Mouse (Mus musculus): Measurements from ENCODE around the gene Kdm4b.

Gene Kdm4b

GRCm38 (mm10) chr17:56424726-56425583 lies 99.1 kb downstream of the Kdm4b start:
- DNase-seq (ENCODE audit: extremely low read depth, insufficient read length, low spot score): no peak

DNA sequence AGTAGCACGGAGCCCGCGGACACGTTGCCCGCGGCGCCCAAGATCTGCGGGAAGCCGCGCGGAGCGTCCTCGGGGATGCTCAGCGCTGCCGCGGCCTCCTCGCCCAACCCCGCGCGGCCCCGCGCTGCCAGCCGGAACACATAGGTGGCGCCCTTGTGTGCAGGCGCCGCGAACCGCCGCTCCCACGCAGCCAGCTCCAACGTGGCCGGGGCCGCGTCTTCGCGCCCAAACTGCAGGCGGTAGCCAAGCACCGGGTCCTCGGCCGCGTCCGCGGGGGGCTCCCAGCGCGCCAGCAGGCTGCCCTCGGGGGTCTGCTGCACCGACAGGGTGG lies 99.7 kb downstream of the Kdm4b start:
- no peak for DNase-seq (ENCODE audit: extremely low read depth, insufficient read length, low spot score)

GRCm38 (mm10) chr17:56425941-56426340 lies 100.1 kb downstream of the Kdm4b start:
- DNase-seq (ENCODE audit: extremely low read depth, insufficient read length, low spot score): no peak

GRCm38 (mm10) chr17:56427857-56428256 lies 102.0 kb downstream of the Kdm4b start:
- no peak for DNase-seq (ENCODE audit: extremely low read depth, insufficient read length, low spot score)

DNA sequence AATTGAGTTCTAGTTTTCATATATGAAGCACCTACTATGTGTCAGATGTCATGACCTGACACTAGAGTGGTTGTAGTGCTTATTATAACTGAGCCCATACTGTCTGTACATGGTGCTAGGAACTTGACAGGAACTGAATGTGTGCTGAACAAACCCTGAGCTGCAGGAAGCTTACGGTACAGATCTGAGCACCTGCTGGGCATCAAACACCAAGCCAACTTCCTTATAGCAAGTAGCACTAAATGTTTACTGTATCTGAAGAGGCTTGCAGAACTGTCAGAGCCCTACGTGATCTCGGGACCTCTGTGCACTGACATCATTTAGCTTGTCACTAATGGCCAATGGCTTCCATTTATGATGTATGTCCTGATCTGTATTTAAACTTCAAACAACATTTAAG lies 105.7 kb downstream of the Kdm4b start:
- DNase-seq (ENCODE audit: extremely low read depth, insufficient read length, low spot score): no peak

DNA sequence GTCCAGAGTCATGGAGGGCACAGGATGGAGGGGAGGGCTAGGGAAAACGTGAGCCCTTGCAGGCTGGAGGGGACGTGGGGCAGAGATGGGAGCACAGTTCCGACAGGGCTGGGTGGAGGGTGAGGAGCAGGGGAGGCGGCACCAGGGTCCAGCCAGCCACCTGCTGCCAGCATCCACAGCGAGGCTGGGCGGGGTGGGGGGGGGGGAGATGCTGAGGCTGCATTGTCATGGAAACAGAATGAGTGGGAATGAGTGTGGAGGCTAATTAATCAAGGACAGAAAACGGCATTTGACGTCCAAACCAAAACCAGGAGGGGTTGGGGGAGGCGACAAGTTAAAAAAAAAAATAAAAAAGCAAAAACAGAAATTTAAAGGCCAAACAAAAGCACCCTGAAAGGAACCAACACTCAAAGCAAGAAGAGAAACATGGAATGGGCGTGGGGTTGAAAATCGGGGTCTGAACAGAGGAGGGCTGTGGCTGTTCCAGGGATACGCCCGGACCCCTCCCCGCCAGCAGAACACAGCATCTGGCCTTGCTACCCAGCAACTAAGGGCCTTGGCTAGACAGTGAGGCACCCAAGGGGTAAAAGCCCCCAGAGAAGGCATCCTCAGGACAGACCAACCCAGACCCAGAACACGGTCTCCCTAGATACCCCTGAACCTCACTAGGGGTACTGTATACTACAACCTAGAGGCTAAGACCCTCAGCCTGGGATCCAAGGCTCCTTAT lies 114.0 kb downstream of the Kdm4b start:
- no peak for DNase-seq (ENCODE audit: extremely low read depth, insufficient read length, low spot score)

- DNase-seq (ENCODE audit: extremely low read depth, insufficient read length, low spot score): no peak
These were observed 116.5 kb downstream of the Kdm4b start for GRCm38 (mm10) chr17:56442316-56442715.

GRCm38 (mm10) chr17:56443341-56443795 lies 117.5 kb downstream of the Kdm4b start:
- DNase-seq (ENCODE audit: extremely low read depth, insufficient read length, low spot score): no peak

DNA sequence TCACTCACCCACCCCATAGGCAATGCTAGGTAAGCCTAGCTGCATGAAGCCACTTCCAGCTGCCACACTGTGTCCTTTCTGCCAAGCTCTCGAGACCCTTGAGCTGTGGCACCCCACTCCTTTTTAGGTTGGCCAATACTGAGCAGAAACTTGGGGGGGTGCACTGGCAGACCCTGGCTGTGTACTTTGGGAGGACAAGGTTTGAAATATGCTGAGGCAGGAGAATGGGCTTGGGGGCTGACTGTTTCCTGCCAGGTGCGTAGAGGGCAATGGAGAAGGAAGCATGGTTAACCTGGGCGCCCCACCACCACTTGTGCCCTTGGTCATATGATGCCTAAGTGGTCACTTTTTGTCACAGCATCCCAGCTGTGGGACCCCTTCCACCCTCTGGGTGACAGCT lies 118.9 kb downstream of the Kdm4b start:
- no peak for DNase-seq (ENCODE audit: extremely low read depth, insufficient read length, low spot score)

DNA sequence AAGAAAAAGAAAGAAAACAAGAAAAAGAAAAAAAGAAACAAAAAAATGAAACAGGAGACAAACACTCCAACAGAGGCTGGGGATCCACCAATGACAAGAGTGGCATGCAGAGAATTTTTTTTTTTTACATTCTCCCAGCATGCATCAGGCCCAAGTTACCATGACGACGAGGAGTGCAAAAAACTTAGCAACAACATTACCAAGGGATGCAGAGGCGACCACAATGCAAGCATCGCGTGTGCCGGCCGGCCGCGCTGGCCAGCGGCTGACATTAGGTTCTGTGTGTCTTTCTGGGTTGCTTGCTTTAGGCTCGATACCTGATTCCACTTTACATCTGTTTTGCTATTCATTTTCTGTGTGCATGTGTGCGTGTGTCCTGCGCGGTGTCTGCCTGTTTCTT lies 119.5 kb downstream of the Kdm4b start:
- DNase-seq (ENCODE audit: extremely low read depth, insufficient read length, low spot score): no peak

DNA sequence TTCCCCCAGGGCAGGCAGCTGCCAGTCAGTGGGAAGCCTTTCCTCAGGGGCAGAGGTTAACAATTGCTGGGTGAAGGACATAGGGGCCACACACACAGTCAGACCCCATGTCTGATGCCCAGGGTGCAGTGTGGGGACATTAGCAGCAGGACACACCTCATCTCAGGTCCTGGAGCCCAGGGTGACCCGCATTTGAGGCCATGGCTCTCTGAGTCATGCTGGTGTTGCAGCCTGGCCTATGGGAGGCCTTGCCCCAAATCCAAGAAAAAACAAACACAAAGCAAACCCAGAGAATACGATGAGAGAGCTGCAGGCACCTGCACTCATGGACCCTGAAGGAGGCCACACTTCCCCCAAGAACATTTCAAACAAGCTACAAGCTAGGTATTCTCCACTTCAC lies 121.9 kb downstream of the Kdm4b start:
- DNase-seq (ENCODE audit: extremely low read depth, insufficient read length, low spot score): no peak
